Mouse (Mus musculus) ES-CJ7 (cell line): ENCODE data around the gene Irak2.
A peak's percentile ranks its signal among the peaks of the same experiment; 100 is the strongest.
"Not testable (repeated sequence)": the region's sequence is repeated elsewhere in the genome, so short reads cannot be mapped to it uniquely, and the experiment has no call there.

Experiments
- DNase-seq: peaks from one replicate; pipeline ENCODE4 v3.0.0; 2011; ENCODE audit warnings: low read depth, low spot score

Gene Irak2

DNA sequence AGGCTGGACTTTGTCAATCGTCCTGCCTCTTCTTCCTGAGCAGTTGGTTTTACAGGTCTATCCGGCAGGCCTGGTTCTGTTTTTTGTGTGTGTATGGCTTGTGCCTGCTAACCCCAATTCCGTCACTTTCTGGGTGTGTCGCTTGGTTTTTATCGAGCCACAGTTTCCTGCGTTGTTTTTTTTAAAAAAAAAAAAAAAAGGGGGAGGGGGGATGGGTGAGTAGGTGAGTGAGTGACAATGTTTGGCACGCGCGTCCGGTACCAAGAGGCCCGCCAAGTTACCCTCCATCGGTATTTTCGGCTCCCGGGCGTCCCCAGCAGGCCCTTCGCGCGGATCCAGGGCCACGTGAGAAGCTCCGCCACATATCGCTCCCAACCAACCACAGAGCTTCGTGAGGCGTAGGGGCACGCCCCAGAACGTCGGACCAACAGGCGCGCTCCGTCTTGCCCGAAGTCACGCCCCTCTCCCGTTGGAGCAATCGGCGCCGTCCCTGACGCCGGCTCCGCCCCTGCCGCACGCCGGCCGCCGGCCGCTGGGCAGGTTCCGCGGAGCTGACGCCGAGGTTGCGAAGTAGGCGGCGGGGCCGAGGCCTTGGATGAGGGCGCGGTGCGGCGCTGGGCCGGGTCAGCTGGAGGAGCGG lies 58.4 kb downstream of the Irak2 start, which contains the start of gene Tatdn2:
Tatdn2 (plus strand) TSS at position 469 of the 640 bp plus-strand sequence.
- peak; percentile 99 for DNase-seq

DNA sequence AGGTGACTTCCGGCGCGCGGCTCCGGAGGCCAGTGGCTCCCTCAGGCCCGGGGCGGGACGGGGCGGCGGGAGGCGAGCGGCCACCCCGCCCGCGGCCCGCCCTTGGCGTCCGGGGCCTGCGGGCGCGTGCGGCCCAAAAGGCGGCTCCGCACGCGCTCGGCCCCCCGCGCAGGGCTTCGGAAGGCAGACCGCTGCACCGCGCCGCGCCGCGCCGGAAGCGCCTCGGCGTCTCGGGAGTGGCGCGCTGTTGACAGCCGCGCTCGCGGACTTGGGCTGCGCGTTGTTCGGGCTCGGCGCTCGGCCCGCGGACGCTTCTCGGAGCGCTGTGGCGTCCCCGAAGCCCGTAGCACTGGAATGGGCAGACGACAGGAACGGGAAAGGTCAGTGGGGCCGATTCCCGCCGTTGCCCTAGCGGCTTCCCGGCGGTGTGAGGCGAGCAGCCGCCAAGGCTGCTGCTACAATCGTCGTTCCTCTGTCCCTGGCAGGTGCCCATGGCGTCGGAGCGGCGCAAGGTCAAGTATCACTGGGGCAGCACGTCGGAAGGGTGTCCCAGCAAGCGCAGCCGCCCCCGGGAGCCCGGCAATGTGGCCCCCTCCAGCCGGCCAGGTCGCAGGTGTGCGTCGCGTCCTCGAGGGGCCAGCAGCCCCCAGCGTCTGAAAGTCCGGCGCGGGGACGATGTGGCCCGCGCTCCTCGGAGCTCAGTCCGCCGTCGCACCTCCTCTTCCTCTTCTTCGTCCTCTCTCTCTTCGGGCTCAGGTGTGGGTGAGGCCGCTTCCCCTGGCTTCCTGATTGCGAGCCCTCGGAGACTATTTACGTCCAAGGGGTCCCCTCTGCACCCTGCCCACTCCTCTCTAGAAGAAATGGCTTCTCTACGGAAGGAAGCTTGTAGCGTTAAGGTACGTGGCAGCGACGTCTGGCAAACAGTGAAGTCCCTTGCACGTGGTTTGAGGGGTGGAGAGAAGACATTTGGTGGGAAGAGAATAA lies 59.2 kb downstream of the Irak2 start:
- no peak for DNase-seq

DNA sequence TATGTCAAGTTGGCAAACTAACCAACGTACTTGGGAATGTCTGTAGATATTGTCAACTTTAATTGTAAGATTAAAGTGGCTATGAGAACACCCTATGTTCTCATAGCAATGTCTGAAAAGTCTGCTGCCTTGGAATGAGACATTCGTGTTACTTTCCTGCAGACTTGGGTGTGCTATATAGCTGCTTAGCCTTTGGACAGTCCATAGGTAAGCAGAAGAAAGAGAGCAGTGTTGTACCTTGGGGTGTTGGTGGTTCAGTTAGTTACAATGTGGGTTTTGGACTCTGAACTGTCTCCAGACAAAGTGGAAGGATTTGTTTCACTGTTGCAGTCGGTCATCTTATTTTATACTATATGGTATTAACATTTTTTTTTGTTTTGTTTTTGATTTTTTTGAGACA lies 74.5 kb downstream of the Irak2 start:
- DNase-seq = no peak

GRCm38 (mm10) chr6:113713389-113713788 lies 75.1 kb downstream of the Irak2 start:
- DNase-seq = not testable (repeated sequence)

DNA sequence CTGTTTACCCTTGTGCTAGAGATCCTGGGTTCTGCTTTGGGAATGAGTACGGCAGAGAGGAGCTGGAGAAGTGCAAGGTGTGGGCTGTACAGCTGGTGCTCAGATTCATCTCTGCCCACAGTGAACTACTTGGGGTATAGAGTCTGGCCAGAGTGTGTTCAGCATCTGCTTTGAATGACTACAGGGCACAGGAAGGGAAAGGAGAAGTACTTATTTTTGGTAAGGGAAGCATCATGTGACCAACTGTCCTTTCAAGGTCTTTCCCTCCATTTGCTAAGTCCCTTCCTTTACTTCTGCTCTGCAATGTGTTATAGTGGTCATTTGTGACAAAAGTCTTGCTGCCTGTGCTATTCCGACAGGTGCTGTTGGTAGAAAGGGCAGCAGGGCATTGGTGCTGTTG lies 76.0 kb downstream of the Irak2 start:
- no peak for DNase-seq

DNA sequence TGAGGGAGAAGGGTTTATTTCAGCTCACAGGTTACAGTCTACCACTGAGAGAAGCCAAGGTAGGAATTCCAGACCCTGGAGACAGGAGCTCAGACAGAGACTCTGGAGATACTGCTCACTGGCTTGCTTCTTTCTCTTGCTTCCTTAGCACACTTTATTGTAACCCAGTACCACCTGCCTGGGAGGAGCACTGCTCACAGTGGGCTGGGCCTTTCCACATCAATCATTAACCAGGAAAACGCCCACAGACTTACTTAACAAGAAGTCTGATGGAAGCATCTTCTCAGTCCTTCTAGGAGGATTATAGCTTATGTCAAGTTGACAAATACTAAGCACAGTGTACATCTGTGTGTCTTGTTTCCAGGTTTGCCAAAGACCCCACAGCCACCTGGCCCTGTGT lies 76.5 kb downstream of the Irak2 start:
- DNase-seq = no peak

DNA sequence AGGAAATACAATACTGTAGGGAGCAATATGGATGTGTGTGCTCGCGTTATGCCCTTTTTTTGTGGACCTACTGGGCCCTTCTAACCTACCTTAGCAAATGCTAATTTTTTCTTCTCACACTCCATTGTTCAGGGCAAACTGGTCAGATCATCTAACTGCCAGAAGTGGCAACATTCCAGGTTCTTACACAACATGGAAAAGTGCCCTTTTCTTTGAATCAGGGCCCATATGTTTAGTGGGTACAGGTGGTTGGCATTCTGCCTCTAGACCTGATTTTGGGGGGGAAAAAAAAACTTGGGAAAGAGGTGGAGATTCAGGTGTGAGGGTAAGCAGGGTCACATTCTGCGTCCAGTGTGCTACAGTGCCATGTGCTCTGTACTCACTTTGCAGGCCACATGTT lies 79.3 kb downstream of the Irak2 start:
- no peak for DNase-seq

GRCm38 (mm10) chr6:113719878-113720277 lies 81.6 kb downstream of the Irak2 start, which contains the start of gene Ghrl:
Ghrl (minus strand) TSS chr6:113719880.
- no peak for DNase-seq

GRCm38 (mm10) chr6:113721061-113721460 lies 82.8 kb downstream of the Irak2 start:
- DNase-seq = no peak

DNA sequence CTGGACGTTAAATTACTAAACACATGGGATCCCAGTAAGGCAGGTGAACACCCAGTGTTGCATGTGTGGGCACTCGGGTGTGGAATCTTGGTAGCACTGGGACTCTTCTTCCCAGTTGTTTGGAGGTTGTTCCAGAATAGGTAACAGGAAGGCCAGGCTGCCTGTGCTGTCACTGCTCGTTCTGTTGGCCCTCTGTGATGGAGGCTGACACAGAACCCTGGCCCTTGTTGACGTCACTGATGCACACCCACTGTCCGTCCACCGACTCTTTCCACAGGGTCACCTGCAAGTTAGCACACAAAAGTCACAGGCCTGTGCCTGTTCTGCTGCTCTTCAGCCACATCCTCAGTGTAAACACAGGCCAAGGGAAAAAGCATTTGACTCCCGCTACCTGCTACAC lies 89.9 kb downstream of the Irak2 start:
- no peak for DNase-seq

DNA sequence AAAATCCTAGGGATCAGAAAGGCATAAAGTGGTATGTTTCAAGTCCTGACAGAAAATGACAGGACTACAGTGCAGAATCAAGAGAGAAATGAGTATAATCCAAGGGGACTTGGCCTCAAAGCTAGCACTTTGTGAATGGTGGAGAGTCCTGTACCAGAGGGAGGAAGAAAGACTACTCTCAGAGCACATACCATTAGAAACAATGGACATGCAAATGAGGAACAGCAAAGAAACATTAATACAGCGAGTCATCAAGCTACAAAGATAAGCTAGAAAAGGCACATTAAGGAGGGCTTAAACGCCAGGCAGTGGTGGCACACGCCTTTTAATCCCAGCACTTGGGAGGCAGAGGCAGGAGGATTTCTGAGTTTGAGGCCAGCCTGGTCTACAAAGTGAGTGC lies 93.0 kb downstream of the Irak2 start:
- no peak for DNase-seq

DNA sequence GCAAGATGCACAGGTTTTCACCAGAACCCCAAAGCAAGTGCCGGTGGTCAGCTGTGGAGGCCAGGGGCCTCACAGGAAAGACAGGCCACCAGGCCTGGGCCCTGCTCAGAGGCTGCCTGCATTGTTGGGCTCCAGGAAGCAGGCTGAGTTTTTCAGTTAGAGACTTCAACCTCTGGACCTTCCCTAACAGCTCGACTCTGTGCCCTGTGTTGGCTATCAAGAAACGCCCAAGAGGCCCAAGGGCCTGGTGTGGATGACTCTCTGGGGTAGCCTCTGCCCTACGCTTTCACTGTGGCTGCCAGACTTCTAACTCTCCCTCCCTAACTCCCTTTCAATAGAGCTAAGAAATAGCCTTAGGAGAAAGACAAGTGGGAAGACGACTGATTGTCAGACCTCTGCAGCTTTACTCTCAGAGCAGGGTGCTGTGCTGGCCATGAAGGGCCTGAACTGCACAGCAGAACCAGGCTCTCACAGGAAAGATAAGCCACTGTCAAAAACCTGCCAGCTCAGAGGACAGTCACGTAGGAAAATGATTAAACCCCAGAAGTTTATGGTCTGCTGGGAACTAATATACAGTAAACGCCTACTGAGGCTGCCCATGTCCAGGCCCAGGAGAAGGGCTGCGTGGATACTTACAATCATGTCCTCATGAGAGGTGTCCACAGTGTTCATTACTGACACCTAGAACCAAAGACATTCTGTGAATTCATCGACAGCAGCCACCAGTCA lies 99.2 kb downstream of the Irak2 start:
- no peak for DNase-seq

DNA sequence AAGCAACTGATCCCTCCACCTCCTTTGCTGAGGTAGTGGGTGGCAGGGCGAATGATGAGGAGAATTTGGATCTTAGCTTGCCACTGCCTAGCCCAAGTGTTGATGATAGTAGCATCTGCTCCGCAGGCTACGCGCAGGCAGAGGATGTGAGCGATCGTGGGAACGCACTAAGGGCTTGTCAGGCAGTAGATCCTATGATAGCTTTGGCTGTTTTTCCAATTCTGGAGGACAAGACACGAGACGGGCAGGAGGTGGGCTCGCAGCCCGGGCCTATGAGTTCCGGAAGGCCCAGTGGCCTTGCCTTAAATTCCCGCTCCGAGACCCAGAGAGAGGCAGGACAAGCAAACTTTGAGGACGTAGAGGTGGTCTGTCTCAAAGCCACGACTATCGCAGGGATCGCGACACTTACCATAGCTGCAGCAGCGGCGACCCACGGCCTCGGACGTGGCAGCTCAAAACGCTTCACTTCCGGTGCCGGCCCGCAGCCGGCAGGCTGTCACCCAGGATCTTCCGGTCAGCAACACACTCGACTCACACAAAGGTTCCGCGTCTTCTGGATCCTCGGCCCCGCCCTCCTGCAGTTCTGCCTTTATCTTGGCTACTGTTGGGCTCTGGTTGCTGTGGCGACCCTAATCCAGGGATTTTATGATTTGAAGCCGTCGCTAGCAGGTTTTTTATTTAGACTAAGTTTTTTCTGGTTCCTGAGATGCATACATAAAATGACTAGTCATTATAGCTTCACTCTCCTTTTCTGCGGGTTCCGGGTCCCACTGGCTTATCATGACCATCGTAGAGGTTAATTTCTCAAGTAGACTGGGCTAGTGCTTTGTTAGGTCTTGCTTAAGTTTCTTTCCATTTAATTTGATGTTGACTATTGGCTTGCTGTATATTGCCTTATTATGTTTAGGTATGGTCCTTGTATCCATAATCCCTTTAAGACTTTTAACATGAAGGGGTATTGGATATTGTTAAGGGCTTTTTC lies 102.3 kb downstream of the Irak2 start, which contains the start of gene Sec13:
Sec13 (minus strand) TSS at position 508 of the 982 bp plus-strand sequence.
- DNase-seq = peak; percentile 93

DNA sequence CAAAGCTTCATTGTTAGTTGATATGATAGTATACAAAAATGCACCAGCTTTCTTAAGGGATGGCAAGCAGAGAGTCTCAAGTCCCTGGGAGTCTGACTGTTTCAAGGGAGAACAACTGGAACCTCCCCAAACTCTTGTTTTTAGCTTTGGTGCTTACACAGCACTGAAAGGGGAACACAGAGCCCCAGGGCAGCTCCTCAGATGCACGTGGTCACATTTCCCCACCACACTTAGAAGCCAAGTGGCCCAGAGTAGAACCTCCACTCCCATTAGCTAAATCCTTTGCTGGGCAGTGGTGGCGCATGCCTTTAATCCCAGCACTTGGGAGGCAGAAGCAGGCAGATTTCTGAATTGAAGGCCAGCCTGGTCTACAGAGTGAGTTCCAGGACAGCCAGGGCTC lies 103.2 kb downstream of the Irak2 start:
- DNase-seq = no peak

DNA sequence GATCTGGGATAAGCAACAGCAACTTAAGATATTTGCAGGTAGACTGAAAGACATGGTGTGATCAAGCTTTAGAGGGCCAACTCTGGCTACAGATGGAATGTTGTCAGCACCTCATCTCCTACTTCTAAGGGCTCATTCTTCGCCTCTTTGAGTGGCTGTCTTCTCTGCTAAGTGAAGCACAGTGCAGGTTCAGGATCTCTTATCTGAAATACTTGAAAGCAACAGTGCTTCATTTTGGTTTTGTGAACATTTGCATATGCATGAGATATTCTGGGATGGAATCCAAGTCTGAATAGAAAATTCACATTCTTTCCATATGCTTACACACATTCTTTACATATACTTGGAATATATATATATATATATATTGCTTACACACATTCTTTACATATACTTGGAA lies 104.1 kb downstream of the Irak2 start:
- no peak for DNase-seq

DNA sequence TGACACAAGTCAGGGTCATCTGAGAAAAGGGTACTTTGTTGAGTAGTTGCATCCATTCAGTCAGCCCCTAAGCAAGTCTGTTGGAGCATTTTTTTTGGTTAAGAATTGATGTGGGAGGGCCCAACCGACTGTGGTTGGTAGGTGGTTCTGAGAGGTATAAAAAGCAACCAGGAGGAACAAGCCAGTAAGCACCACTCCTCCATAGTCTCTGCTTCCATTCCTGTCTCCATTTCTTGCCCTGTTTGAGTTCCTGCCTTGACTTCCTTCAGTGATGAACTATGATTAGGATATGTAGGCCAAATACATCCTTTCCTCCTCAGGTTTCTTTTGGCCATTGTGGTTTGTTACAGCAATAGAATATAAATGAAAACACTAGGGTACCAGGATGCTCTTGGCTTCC lies 104.8 kb downstream of the Irak2 start:
- no peak for DNase-seq
